Mouse (Mus musculus): ENCODE measurements around the gene Ankrd35.

The Ankrd35 gene

DNA sequence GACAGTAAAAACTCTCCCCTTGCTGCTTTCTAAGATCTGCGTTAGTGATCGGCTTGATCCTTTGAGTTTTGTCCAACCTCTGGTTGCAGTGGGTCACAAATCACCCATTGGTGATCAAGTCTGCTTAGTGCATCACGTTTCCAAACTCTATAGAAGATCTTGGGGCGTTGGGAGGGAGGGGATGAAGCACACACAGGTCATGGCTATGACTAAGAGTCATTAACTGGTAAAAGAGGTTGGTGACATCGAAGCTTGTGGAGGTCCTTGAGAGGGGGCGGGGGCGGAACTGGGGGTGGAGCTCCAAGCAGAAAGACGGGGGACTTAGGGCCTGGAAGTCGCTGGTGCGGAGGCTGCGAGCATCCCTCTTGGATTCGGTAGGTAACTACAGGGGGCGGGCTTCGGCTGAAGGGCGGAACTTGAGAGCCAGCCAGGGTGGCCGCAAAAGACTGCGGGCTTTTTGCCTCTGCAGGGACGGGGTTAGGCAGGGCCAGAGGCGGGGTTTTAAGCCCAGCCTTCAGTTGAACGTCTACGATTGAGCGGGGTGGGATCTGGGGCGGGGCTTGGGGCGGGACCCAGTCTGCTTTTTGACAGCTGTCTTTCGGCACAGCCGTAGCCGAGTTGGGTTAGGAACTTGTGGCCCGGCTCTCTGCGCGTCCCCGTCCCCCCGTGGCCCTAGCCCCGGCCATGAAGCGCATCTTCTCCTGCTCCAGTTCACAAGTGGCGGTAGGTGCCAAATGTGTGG, at the start of gene Ankrd35:
Ankrd35 (plus strand) TSS at position 405 of the 742 bp plus-strand sequence.
- 5% methylated on average over 35 of the region's 35 CpGs for whole genome bisulfite sequencing

DNA sequence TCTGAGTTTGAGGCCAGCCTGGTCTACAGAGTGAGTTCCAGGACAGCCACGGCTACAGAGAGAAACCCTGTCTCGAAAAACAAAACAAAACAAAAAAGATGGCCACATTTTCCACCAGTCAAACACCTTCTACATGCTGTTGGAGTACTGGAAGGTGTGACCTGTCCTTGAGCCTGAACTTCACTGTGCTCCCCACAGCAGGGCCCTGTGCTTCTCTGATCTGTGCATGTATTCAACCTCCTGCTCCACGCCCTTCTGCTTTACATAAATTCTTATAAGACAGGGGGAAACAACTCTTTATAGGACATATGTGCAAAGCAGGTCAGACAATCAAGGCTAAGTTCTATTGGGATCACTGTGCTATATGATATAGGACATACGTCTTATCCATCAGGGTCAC, 46.7 kb upstream of the Ankrd35 start:
- WGBS = 93% methylated on average over 4 of the region's 4 CpGs

DNA sequence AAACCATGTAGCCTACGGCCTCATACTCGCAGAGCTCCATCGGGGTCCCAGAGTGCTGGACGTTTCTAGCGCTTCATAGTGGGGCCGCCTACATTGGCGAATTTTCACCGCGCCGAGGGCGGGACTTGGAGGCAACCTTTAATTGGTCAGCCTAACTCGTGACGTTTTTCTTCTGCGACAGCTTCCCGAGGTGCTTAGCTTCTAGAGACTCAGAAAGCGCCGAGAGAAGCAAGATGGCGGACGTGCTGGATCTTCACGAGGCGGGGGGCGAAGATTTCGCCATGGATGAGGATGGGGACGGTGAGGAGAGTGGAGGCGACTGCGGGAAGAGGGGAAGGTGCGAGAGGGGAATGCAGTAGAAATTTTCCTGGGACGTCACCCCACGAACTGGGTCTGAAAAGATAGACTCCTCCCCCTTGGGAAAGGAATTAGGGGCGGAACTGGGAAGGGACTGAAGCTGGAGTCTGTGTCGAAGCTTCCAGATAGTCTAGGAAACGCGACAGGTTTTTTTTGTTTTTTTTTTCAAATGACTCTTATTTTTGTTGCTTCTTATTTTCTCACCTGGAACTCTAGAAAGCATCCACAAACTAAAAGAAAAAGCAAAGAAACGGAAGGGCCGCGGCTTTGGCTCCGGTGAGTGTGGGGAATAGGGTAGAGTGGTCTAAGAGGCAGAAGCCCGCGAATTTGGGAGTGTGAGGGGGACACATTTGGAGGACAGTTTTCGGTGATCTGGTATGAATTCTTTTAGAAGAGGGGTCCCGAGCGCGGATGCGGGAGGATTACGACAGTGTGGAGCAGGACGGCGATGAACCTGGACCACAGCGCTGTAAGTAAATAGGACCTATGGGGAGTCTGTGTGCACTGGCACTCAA, 40.0 kb upstream of the Ankrd35 start, which contains the start of gene Rbm8a:
Rbm8a (plus strand) TSS at position 205 of the 872 bp plus-strand sequence.
- WGBS = under 1% methylated on average over 48 of the region's 48 CpGs

DNA sequence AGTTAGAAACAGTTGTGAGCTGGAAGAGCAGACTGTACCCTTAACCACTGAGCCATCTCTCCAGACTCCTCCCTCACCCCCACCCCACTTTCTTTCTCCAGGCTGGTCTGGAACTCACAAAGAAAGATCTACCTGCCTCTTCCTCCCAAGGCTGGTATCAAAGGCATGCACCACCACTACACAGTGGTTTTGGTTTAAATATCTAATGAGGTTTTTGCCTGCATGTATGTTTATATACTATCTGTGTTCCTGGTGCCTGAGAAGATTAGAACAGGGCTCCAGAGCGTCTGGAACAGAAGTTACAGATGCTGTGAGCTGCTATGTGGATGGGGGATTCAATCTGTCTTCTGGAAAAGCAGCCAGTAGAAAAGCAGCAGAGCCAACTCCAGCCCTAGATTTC, 35.9 kb upstream of the Ankrd35 start:
- 60% methylated on average over 1 of the region's 1 CpGs for WGBS

DNA sequence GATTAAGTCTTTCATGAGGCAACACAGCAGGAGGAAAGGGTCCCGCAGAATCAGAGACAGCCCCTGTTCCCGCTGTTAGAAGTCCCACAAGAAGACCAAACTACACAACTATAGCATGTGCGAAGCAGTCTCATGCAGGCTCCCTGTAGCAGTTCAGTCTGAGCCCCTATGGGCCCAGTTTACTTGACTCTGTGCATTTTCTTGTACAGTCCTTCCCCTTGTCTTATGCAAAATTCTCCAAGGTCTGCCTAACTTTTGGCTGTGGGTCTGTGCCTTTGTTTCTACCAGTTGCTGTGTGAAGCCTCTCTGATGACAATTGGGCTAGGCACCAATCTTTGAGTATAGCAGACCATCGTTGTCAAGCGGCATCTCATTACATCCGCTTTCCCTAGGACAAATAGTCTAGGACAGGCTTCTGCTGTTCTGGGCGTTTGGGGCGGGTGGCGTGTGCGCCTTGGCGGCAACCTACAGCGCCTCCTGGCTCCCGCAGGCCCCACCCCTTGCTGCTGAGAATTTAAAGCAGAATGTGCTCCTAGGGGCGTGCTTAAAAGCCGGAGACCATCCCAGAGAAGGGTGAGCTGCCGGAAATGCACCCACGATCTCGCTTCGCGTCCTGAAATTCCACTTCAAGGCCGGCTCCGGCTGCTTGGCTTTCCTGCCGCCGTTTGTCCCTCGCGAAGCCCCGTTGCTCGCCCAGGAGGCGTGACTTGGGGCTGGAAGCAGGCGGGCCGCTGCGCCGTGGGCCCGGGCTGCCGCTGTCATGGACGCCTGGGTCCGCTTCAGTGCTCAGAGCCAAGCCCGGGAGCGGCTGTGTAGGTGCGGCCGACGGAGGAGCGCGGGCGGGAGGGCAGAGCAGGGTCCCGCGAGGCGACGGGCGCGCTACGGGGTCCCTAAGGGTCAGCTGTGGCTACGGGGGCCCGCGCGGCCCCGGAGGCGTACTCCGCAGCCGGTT, 34.7 kb upstream of the Ankrd35 start, which contains the start of the genes Pex11b and Gm42957:
Pex11b (plus strand) TSS at position 449 of the 952 bp plus-strand sequence.
Gm42957 (plus strand) TSS at position 547 of the 952 bp plus-strand sequence.
- WGBS = 2% methylated on average over 60 of the region's 60 CpGs

DNA sequence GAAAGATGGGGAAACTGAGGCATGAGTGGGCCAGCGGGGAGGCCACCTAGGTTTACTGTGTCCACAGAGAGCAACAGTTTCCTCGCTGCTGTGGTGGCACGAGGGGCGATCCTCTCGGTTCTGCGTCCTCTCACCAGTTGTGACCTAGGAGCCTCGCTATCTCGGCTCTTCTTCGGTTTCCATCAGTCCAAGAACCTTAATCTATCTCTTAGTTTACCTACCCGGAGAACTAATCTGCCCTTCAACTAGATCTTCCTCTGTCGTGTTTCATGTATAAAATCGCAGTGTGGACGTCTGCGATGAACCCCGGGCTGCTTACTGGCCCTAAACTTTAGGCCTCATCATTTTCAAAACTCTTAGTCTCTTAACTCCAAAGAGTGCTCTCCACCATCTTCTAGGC, 34.0 kb upstream of the Ankrd35 start:
- 8% methylated on average over 15 of the region's 15 CpGs for WGBS

DNA sequence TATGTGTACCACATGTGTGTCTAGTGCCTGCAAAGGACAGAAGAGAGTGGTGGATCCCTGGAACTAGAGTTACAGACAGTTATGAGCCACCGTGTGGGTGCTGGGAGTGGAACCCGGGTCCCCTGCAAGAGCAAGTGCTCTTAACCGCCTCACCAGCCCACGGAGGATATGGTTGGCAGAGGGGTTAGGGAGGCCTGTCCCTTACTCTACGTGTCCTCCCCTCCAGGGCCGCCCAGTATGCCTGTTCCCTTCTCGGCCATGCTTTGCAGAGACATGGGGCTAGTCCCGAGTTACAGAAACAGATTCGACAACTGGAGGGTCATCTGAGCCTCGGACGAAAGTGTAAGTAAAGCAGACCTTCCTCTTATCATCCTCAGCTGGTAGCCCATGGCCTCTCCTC, 33.5 kb upstream of the Ankrd35 start:
- WGBS = 72% methylated on average over 11 of the region's 11 CpGs

DNA sequence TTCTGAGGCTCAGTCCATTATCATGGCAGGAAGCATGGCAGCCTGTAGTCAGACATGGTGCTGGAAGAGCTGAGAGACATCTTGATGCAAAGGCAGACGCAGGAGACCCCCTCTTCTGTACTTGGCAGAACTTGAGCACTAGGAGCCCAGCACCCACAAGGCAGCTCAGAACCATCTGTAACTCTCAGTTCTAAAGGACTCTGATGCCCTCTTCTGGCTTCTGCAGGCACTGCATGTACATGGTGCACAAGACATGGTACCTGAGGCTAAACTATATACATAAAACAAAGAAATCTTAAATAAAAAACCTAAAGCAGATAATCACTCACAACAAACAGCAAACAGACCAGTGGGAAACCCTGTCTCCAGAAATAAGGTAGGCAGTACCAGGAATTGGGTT, 30.7 kb upstream of the Ankrd35 start:
- WGBS = 61% methylated on average over 1 of the region's 1 CpGs

DNA sequence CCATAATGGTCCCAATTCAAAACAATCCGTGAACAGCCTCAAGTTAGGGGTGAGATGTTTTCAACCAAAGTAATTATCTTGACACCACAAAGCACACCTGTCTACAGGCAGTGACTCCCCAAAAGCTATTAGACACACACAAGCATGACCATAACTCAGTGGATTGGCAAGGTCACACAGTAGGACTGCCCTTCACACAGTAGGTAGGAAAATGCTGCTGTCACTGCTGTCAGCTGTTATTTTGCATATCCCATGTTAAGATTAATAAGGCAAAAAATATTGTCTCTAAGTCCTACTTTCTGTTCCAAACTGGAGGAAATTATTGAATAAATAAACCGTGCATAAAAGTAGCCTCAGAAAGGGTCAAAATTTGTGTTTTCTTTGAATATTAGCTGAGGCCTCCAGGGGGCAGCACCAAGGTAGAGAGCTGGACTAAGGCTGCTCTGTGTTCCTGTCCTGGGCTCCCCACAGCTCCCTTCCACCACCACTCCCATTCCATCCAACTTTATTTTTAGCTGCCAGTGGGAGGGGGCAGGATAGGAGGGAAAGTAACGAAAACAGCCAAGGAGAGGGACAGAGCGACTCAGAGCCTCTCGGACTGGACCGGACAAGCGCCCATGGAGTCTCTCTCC, 24.8 kb upstream of the Ankrd35 start, which contains the start of gene Itga10:
Itga10 (plus strand) TSS at position 567 of the 632 bp plus-strand sequence.
- 60% methylated on average over 7 of the region's 7 CpGs for WGBS

DNA sequence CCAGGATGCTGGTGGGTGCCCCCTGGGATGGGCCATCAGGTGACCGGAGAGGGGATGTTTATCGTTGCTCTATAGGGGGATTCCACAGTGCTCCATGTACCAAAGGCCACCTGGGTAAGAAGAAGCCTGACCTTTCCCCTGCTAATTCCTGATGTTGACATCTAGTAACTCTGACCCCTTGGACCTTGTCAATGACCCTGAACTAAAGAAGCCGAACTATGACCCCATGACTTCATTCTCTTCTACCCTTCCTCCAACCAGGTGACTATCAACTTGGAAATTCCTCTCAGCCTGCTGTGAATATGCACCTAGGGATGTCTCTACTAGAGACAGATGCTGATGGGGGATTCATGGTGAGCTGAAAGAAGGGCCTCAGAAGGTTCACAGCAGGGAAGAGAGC, 22.6 kb upstream of the Ankrd35 start:
- 86% methylated on average over 3 of the region's 3 CpGs for WGBS

DNA sequence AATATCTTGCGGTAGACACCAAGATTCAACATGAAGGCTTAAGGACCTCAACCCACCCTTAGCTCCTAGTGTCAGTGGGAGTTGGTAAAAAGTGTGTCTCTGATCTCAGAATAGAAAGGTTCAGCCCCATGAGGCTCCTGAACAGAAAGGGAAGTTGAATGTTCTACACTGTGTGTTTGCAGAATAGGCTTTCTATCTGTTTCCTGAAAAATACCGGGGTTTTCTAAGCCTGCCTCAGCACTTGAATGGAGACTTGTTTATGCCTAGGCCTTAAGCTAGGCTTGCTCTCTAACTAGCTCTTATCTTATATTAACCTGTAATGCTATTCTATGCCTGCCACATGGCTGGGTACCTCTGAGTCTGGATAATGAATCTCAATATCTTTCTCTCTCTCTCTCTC, 9.0 kb upstream of the Ankrd35 start:
- WGBS = 83% methylated on average over 2 of the region's 2 CpGs

DNA sequence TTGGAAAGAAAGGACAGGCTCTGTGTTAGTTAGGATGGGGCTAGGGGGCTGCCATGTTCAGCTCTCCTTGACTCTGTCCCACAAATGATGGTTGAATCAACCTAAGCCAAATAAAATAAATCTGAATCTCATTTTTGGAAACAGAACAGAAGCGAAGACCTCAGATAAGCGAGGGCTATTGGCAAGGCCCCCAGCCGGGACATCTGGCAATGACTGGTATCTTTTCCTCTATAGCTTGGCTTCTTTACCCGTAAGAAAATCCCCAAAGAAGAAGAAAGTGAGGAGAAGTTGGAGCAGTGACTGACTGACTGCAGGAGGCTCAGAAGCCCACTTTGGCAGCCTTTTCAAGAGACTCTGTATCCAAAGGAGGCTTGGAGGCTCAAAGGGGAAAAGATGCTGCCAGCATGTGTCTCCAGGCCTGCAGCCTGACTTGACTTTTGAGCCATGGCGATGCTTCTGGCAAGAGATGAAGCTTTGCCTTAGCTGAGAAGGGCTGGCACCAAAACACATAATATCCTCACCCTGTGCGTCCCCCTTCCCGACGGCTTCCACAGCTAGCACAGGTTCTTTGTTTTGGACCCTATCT, 7.1 kb upstream of the Ankrd35 start:
- WGBS = 27% methylated on average over 8 of the region's 8 CpGs

DNA sequence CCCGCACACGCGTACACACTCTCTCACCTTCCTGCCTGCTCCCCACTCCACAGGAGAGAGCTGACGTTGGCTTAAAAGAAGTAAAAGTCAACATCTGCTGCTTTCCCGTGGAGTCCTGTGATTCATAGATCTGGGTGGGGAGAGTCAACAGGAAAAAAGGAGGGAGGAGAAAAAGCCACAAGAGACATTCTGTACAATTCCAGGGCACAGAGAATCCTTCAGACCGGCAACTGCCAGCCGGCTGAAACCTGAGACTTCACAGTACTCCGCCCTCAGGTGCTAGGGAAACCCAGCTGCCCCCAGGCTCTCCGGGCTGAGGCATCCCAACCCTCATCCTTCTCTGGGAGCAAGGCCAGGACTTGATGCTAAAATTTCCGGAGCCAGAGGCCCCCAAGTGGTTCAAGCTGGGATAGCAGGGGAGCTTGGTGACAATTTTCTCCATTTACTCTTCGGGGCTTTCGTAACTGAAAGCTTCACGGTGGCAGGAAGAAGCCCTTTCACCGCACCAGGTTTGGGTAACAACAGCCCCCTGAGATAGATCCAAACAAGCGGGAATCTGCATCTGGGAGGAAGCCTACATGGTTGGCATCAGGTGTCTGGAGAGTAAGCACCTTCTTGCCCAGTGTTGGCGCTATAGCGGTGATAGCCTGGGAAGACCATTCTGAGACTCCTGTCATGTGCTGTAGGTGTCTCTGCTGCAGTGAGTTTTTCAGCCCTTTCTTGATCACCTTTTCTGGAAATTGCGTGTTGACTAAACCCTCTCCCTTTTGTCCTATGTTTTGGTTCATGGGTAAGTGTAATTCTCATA, 6.3 kb upstream of the Ankrd35 start:
- WGBS = 3% methylated on average over 18 of the region's 18 CpGs

DNA sequence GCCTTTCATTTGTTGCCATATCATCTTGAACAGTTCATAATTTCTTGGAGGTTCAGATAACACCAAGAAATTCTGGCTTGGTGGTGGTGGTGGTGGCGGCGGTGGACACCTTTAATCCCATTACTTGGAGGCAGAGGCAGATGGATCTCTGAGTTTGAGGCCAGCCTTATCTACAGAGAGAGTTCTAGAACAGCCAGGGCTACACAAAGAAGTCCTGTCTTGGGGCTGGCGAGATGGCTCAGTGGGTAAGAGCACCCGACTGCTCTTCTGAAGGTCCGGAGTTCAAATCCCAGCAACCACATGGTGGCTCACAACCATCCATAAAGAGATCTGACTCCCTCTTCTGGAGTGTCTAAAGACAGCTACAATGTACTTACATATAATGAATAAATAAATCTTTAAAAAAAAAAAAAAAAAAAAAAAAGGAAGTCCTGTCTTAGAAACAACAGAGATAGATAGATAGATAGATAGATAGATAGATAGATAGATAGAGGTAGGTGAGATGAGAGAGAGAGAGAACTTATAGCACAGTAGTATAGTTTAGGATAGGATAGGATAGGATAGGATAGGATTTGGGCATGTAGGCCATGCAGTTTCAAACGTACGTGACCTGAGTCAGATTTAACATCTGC, 4.1 kb upstream of the Ankrd35 start:
- 94% methylated on average over 7 of the region's 7 CpGs for WGBS

DNA sequence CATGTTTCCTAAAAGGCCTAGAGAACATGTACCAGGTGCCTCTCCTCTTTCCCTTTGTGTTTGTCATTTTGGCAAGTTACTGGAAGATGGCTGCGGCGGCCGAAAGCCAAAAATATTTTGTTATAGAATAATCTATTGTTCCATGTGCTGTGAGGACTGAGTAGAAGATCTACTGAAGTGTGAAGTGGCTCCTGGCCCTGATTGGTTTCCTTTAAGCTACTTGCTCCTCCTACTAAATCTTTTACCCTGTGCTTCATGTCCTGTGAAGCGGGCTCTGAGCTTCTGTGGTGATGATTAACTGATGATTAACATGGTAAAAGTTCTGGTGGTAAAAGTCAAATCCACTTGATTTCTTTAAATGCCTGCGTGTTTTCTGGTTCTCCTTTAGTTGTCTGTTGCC, 3.0 kb upstream of the Ankrd35 start:
- WGBS = 94% methylated on average over 5 of the region's 5 CpGs

DNA sequence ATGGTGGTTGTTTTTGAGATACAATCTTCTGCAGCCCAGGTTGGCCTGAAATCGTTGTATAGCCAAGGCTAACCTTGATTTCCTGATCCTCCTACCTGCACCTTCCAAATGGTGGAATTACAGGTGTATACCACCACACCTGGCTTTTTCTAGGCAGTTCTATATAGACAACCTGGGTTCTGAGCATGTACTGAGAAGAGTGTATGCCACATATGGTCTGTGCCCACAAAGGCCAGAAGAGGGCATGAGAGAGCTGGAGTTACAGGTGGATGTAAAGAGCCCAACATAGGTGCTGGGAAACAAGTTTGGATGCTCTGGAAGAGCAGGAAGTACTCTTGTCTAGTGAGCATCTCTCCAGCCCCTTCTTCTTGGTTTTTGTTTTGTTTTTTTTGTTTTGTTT, 2.6 kb upstream of the Ankrd35 start:
- WGBS = 43% methylated on average over 1 of the region's 1 CpGs

DNA sequence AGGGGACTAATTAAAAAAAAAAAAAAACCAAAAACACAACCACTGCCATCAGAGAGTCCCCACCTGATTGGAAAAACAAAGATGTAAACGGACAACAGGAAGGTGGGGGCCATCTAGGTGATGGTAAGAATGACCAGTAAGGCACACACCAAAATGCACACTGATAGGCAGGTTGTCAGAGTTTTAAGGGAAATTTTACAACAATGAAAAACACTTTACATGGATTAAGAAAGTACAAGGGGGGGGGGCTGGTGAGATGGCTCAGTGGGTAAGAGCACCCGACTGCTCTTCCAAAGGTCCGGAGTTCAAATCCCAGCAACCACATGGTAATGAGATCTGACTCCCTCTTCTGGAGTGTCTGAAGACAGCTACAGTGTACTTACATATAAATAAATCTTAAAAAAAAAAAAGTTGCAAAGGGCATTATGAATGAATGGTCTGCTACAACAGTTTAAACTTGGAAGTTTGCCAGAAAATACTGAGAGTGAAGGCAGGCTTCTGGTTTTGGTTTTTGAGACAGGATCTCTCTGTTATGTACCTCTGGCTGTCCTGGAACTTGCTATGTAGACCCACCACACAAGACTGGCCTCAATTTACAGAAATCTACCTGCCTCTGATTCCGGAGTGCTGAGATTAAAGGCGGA, 1.4 kb upstream of the Ankrd35 start:
- 88% methylated on average over 5 of the region's 5 CpGs for WGBS

DNA sequence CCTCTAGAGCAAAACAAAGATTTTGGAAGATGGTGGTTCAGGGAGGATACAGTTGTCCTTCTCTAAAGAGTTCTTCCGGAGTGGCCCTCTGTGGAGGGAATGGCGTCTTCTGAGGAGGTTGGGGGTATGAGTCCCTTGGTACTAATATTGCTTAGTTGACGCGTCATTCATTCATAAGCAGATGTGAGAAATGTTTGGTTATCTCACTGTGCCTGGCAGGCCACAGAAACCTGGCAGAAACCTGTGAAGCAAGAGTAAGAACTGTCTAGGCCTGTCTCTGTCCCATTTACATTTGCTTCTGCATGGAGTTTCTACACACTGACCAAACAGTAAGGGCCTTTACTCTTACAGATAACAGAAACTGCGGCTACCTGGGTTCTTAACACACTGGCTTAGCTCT, 1.6 kb downstream of the Ankrd35 start:
- 97% methylated on average over 5 of the region's 5 CpGs for WGBS

DNA sequence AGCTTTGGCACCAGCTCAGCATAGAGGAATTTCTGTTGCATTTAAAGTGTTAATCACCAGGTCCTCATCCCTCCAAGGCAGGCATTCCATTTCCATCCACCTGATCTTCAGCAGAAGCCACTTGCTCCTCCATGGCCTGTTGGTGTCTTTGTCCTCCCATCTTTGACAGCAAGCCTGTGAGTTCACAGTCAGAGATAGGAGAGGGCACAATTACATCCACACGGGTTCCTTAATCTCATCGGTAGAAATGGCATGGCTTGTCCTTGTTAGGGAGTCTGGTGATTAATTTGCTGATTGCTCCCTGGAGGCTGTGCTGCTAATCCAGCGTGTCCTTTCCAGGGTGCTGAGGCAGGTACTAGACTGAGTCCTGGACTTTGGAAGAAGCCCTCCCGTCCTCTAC, 3.6 kb downstream of the Ankrd35 start:
- 85% methylated on average over 4 of the region's 4 CpGs for WGBS

All from cerebral cortex, adult 2 months (tissue).